Mouse (Mus musculus) kidney, adult 2 months (tissue): ENCODE measurements around the gene Fam3b. TPM values are rescaled to one million over a fixed set of nuclear protein-coding genes. Genes with fewer than 3 reads are reported as not detected.

ENCODE experiments used
- DNase-seq: peaks from one replicate; pipeline ENCODE4 v3.0.0; 2021
- H3K27ac ChIP-seq: fragments of 200-500 bp; 2 replicates; pipeline ENCODE4 v1.5.1; 2012; ENCODE audit warnings: low read depth, low read length, control low read depth, inconsistent platforms; ENCODE audit not compliant: insufficient read depth
- H3K27me3 ChIP-seq: fragments of 200-500 bp; replicated peaks from 2 replicates; pipeline ENCODE4 v1.6.1; 2012; ENCODE audit warnings: mild to moderate bottlenecking, moderate library complexity, low read length, inconsistent platforms; ENCODE audit not compliant: control insufficient read depth, insufficient read depth
- H3K36me3 ChIP-seq: fragments of 200-500 bp; 2 replicates; pipeline ENCODE4 v1.6.1; 2012; ENCODE audit warnings: mild to moderate bottlenecking, moderate library complexity, low read length, inconsistent platforms; ENCODE audit not compliant: control insufficient read depth, insufficient read depth
- H3K4me1 ChIP-seq: fragments of 200-500 bp; 2 replicates; pipeline ENCODE4 v1.6.1; 2011; ENCODE audit warnings: low read length; ENCODE audit not compliant: control insufficient read depth, insufficient read depth
- H3K4me3 ChIP-seq: fragments of 200-500 bp; 2 replicates; pipeline ENCODE4 v1.5.1; 2011; ENCODE audit warnings: mild to moderate bottlenecking, low read depth, low read length, control low read depth; ENCODE audit not compliant: insufficient read depth
- CTCF ChIP-seq: fragments of 200-500 bp; conservative IDR thresholded peaks from 2 replicates; pipeline ENCODE4 v1.5.1; 2011; ENCODE audit warnings: low read depth, mild to moderate bottlenecking, control low read depth, low read length, moderate library complexity, mixed read lengths; ENCODE audit not compliant: insufficient read depth, insufficient read length
- POLR2A ChIP-seq: fragments of 200-500 bp; IDR thresholded peaks from one replicate; pipeline ENCODE4 v1.6.1; 2011; ENCODE audit warnings: low read depth, low read length, control low read depth
- WGBS: fragments of 180-500 bp; shearing (Covaris S2); methylation state at CpG from one replicate; pipeline ENCODE4 v1.1.7; 2018; 5-methylcytosine and 5-hydroxymethylcytosine counted together
- polyA plus RNA-seq: library from polyadenylated mRNA; depleted of rRNA; stranded (reverse); fragments of >200 nt; gene quantifications from 2 replicates; pipeline ENCODE4 v1.2.3, GENCODE M21; 2012

Gene Fam3b
- polyA plus RNA-seq, 1 experiment = not detected

GRCm38 (mm10) chr16:97492369-97492768 lies 22.2 kb downstream of the Fam3b start:
- no peak overlapping the region for H3K27ac ChIP-seq
- no peak for DNase-seq
- 75% methylated on average over 1 of the region's 1 CpGs for WGBS
- H3K36me3 ChIP-seq = no peaks in the 10 kb centered on the region
- TF ChIP-seq POLR2A (no peak), CTCF (no peak)
- no peaks in the 10 kb centered on the region for H3K27me3 ChIP-seq
- no peak overlapping the region for H3K4me3 ChIP-seq
- no peaks in the 10 kb centered on the region for H3K4me1 ChIP-seq

- H3K4me1 ChIP-seq = no peaks in the 10 kb centered on the region
- no peak overlapping the region for H3K4me3 ChIP-seq
- no peaks in the 10 kb centered on the region for H3K27me3 ChIP-seq
- 57% methylated on average over 2 of the region's 2 CpGs for WGBS
- H3K36me3 ChIP-seq = no peaks in the 10 kb centered on the region
- no peak overlapping the region for H3K27ac ChIP-seq
- no peak for TF ChIP-seq POLR2A
- no peak for TF ChIP-seq CTCF
- DNase-seq = no peak
Measured at GRCm38 (mm10) chr16:97478655-97479054, 36.0 kb downstream of the Fam3b start.

DNA sequence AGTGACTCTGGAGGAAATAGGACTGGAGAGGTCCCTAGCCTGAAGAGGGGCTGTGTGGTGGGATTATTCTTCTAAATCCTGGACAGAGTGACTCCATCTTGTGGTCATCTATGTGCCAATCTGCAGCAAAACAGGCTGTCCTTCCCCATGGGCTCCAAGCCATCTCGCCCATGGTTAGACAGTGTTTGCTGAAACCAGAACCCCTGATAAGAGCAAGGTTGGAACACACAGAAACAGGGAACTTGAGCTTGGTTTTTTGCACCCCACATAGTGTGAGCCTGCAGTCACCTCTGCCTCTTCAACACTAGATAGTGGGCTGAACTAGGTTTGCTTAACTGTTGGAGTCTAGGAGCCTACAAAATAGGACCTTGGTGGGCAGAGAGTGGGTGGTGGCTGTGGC lies 38.1 kb downstream of the Fam3b start:
- no peak for TF ChIP-seq POLR2A
- no peak for TF ChIP-seq CTCF

DNA sequence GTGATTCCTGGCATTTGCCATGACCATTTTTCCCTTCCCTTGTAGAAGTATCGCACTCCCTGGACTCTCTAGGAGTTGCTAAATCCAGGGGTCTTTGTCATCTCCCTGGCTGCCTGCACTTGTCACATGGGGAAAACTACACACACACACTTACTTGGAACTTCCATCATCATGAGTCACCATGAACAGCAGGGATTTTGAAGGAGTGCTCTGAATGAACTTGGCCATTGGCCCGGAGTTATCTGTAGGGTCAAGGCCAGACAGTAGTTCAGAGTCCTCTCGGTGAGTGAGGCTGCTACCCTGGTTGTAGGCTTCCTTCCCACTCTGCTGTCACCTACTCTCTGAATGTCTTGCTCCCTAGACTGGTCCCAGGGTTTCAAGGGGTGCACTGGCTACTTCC lies 39.0 kb downstream of the Fam3b start:
- DNase-seq = no peak
- no peak for TF ChIP-seq POLR2A
- no peak for TF ChIP-seq CTCF
- Histone ChIP-seq H3K27me3 (no peaks in the 10 kb centered on the region), H3K4me1 (no peaks in the 10 kb centered on the region), H3K36me3 (no peaks in the 10 kb centered on the region), H3K27ac (no peak overlapping the region), H3K4me3 (no peak overlapping the region)
- WGBS = 89% methylated on average over 3 of the region's 3 CpGs

More for the DNA sequence above, 38.1 kb downstream of the Fam3b start:
- WGBS = 93% methylated on average over 1 of the region's 1 CpGs
- H3K27ac ChIP-seq = no peak overlapping the region
- no peaks in the 10 kb centered on the region for H3K4me1 ChIP-seq
- no peaks in the 10 kb centered on the region for H3K36me3 ChIP-seq
- no peak for DNase-seq
- no peak overlapping the region for H3K4me3 ChIP-seq
- no peaks in the 10 kb centered on the region for H3K27me3 ChIP-seq

GRCm38 (mm10) chr16:97474671-97475070 lies 39.9 kb downstream of the Fam3b start:
- Histone ChIP-seq H3K27me3 (no peaks in the 10 kb centered on the region), H3K36me3 (no peaks in the 10 kb centered on the region), H3K27ac (no peak overlapping the region), H3K4me3 (no peak overlapping the region), H3K4me1 (no peaks in the 10 kb centered on the region)
- TF ChIP-seq CTCF = no peak
- TF ChIP-seq POLR2A = no peak
- DNase-seq = no peak
- WGBS = 79% methylated on average over 2 of the region's 2 CpGs

DNA sequence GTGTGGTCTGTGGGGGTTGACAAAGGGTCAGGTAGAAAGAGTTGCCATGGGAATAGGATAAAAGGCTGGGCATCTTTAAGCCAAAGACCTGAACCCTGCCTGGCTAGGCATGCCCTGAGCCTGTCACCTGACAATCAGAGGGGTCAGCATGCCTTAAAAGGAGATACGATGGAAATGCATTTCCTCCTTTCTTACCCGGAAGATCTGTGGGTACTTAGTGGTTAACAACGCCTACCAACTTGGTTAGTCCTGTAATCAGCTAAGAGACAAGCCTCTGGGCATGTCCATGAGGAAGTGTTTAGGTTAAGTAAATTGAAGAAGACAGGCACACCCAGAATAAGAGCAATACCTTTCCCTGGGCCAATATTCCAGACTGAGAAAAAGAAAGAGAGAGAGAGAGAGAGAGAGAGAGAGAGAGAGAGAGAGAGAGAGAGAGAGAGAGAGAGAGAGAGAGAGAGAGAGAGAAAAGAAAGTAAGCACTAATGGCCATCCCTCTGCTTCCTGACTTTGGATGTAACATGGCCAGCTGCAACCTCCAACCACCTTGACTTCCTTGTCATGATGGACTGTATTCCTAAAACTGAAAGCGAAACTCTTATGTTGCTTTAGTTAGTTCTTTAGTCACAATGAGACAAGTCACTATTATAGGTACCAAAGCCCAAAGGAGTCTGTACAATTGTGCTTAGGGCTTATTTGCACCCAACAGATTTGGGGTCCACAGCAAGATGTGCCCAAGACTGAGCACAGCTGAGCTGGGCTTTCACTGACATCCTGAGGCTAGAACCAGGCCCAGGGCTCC lies 46.4 kb downstream of the Fam3b start:
- no peak for DNase-seq
- H3K36me3 ChIP-seq = no peaks in the 10 kb centered on the region
- no peak overlapping the region for H3K27ac ChIP-seq
- 78% methylated on average over 4 of the region's 4 CpGs for WGBS
- no peaks in the 10 kb centered on the region for H3K4me1 ChIP-seq
- TF ChIP-seq POLR2A (no peak), CTCF (no peak)
- no peak overlapping the region for H3K4me3 ChIP-seq
- no peaks in the 10 kb centered on the region for H3K27me3 ChIP-seq

DNA sequence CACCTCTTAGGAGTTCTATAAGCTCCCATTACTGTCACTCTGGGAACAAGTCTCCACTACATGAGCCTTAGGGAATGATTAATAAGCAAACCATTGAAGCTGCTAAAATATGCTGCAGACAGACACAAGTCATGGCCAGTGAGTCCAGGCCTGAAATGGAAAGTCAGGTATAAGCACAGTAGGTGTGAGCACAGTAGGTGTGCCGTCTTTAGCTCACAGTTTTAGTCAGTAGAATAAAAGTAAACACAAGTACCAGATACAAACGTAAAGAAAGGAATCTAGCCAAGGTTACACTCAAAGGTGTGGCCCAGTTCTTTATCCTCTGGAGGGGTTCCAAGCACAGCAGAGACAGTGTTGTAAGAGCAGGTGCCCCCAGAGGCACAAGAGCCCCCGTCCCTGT lies 47.1 kb downstream of the Fam3b start:
- Histone ChIP-seq H3K4me1 (no peaks in the 10 kb centered on the region), H3K27me3 (no peaks in the 10 kb centered on the region), H3K27ac (no peak overlapping the region), H3K4me3 (no peak overlapping the region), H3K36me3 (no peaks in the 10 kb centered on the region)
- WGBS = 76% methylated on average over 3 of the region's 3 CpGs
- TF ChIP-seq POLR2A = no peak
- no peak for TF ChIP-seq CTCF
- no peak for DNase-seq
